Mouse (Mus musculus) liver, postnatal 0 days (tissue): Measurements from ENCODE around the gene Kirrel3. TPM values are rescaled to one million over a fixed set of nuclear protein-coding genes. Genes with fewer than 3 reads are reported as not detected.

Experiments
- ATAC-seq: fragments of 200-750 bp; cut with Nextera tagmentation; 2 replicates; pipeline ENCODE4 v1.8.0; 2017; ENCODE audit warnings: mild to moderate bottlenecking, moderate library complexity
- DNase-seq: peaks from one replicate; pipeline ENCODE4 v3.0.0-alpha.2; 2016
- H3K27ac ChIP-seq: fragments of 300-500 bp; sonication (generic); 2 replicates; pipeline ENCODE4 v1.5.1; 2014; ENCODE audit warnings: antibody characterized with exemption, moderate library complexity, mild to moderate bottlenecking, low read depth
- H3K27me3 ChIP-seq: fragments of 300-500 bp; sonication (generic); 2 replicates; pipeline ENCODE4 v1.6.1; 2014; ENCODE audit warnings: low read length, control low read depth, mixed read lengths; ENCODE audit not compliant: insufficient read depth
- H3K36me3 ChIP-seq: fragments of 300-500 bp; sonication (generic); replicated peaks from 2 replicates; pipeline ENCODE4 v1.6.1; 2014; ENCODE audit warnings: mild to moderate bottlenecking, control low read depth, low read length, moderate library complexity, mixed read lengths; ENCODE audit not compliant: insufficient read depth
- H3K4me1 ChIP-seq: fragments of 300-500 bp; sonication (generic); 2 replicates; pipeline ENCODE4 v1.6.1; 2014; ENCODE audit warnings: antibody characterized with exemption, mild to moderate bottlenecking, control low read depth; ENCODE audit not compliant: insufficient read depth
- H3K4me2 ChIP-seq: fragments of 300-500 bp; sonication (generic); 2 replicates; pipeline ENCODE4 v1.6.1; 2014; ENCODE audit warnings: low read depth, mild to moderate bottlenecking, low read length, moderate library complexity, mixed read lengths
- H3K4me3 ChIP-seq: fragments of 300-500 bp; sonication (generic); 2 replicates; pipeline ENCODE4 v1.5.1; 2014; ENCODE audit warnings: low read depth, low read length
- H3K9ac ChIP-seq: fragments of 300-500 bp; sonication (generic); replicated peaks from 2 replicates; pipeline ENCODE4 v1.6.1; 2014; ENCODE audit warnings: mild to moderate bottlenecking, moderate library complexity
- H3K9me3 ChIP-seq: fragments of 300-500 bp; sonication (generic); 2 replicates; pipeline ENCODE4 v1.6.1; 2016; ENCODE audit warnings: mild to moderate bottlenecking, control low read depth, low read length, mixed read lengths
- CTCF ChIP-seq: sonication (generic); IDR thresholded peaks from 2 replicates; pipeline ENCODE4 v1.5.1; 2016; ENCODE audit warnings: antibody characterized with exemption, low read depth
- EP300 ChIP-seq: IDR thresholded peaks from 2 replicates; pipeline ENCODE4 v1.6.1; 2016; ENCODE audit warnings: antibody characterized with exemption, low read depth, mild to moderate bottlenecking
- WGBS: fragments of 180-500 bp; shearing (Covaris S2); extraction: QIAGEN DNeasy Blood & Tissue Kit; methylation state at CpG from one replicate; pipeline ENCODE4 v1.1.7; 2014; ENCODE audit not compliant: insufficient replicate concordance; 5-methylcytosine and 5-hydroxymethylcytosine counted together
- polyA plus RNA-seq: library from polyadenylated mRNA; unstranded; fragments of >200 nt; fragmentation: Nextera tagmentation; extraction: Ambion mirVana; gene quantifications from 2 replicates; pipeline ENCODE4 v1.2.1, GENCODE M21; 2015

Gene Kirrel3
- polyA plus RNA-seq, 1 experiment from 2014 or later, result 0.07 TPM

GRCm38 (mm10) chr9:34957691-34958090 lies 472.0 kb downstream of the Kirrel3 start:
- Histone ChIP-seq H3K36me3 (no peaks in the 10 kb centered on the region), H3K9ac (no peak overlapping the region), H3K27me3 (no peaks in the 10 kb centered on the region), H3K27ac (no peak overlapping the region), H3K4me1 (no peaks in the 10 kb centered on the region), H3K9me3 (no peaks in the 10 kb centered on the region), H3K4me3 (no peak overlapping the region), H3K4me2 (no peak overlapping the region)
- DNase-seq, result no peak
- no peak for ATAC-seq
- 66% methylated on average over 6 of the region's 6 CpGs for WGBS
- TF ChIP-seq CTCF (no peak), EP300 (no peak)

- Histone ChIP-seq H3K9ac (no peak overlapping the region), H3K27me3 (no peaks in the 10 kb centered on the region), H3K9me3 (no peaks in the 10 kb centered on the region), H3K36me3 (no peaks in the 10 kb centered on the region), H3K4me3 (no peak overlapping the region), H3K4me1 (no peaks in the 10 kb centered on the region), H3K27ac (no peak overlapping the region), H3K4me2 (no peak overlapping the region)
- WGBS, result 69% methylated on average over 5 of the region's 5 CpGs
- TF ChIP-seq EP300 (no peak), CTCF (no peak)
- ATAC-seq (no peak), DNase-seq (no peak)
These were observed 472.6 kb downstream of the Kirrel3 start for GRCm38 (mm10) chr9:34958183-34958830.

GRCm38 (mm10) chr9:34960736-34961135 lies 475.0 kb downstream of the Kirrel3 start:
- ATAC-seq (no peak), DNase-seq (no peak)
- Histone ChIP-seq H3K4me3 (no peak overlapping the region), H3K27me3 (no peaks in the 10 kb centered on the region), H3K36me3 (no peaks in the 10 kb centered on the region), H3K9ac (no peak overlapping the region), H3K27ac (no peak overlapping the region), H3K4me2 (no peak overlapping the region), H3K4me1 (no peaks in the 10 kb centered on the region), H3K9me3 (no peaks in the 10 kb centered on the region)
- TF ChIP-seq CTCF, result no peak
- TF ChIP-seq EP300, result no peak
- WGBS, result 65% methylated on average over 12 of the region's 12 CpGs

- ATAC-seq (no peak), DNase-seq (no peak)
- H3K4me1 ChIP-seq, result no peaks in the 10 kb centered on the region
- no peaks in the 10 kb centered on the region for H3K36me3 ChIP-seq
- H3K4me2 ChIP-seq, result no peak overlapping the region
- H3K9me3 ChIP-seq, result no peaks in the 10 kb centered on the region
- TF ChIP-seq EP300 (no peak), CTCF (no peak)
- WGBS, result 74% methylated on average over 14 of the region's 14 CpGs
- H3K9ac ChIP-seq, result no peak overlapping the region
- H3K4me3 ChIP-seq, result no peak overlapping the region
- no peaks in the 10 kb centered on the region for H3K27me3 ChIP-seq
- no peak overlapping the region for H3K27ac ChIP-seq
These were observed 475.5 kb downstream of the Kirrel3 start for GRCm38 (mm10) chr9:34961171-34961570.

- no peaks in the 10 kb centered on the region for H3K9me3 ChIP-seq
- ATAC-seq, result no peak
- WGBS, result 77% methylated on average over 4 of the region's 4 CpGs
These were observed 476.6 kb downstream of the Kirrel3 start for GRCm38 (mm10) chr9:34962251-34962650.

DNA sequence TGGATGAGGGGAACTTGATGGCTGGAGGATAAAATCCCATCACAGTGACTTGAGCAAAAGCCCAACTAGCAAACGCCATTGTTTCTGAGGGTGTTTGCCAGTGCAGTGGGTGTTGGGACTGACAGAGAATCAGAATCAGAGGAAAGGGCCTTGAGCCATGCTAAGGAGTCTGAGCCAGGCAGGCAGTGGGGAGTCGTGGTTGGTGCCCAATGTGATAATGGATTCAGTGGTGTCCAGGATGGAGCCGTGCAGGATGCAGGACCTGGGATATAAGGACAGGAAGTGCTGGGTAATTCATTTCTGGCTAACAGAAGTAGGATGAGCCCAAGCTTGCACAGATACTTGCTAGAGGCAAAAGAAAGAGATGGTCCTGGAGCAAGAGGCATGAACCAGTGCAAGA lies 477.9 kb downstream of the Kirrel3 start:
- TF ChIP-seq CTCF (no peak), EP300 (no peak)
- ATAC-seq (no peak), DNase-seq (no peak)
- WGBS, result 52% methylated on average over 3 of the region's 3 CpGs
- no peak overlapping the region for H3K9ac ChIP-seq
- H3K9me3 ChIP-seq, result no peaks in the 10 kb centered on the region
- H3K4me3 ChIP-seq, result no peak overlapping the region
- H3K36me3 ChIP-seq, result no peaks in the 10 kb centered on the region
- H3K4me2 ChIP-seq, result no peak overlapping the region
- no peak overlapping the region for H3K27ac ChIP-seq
- H3K27me3 ChIP-seq, result no peaks in the 10 kb centered on the region
- no peaks in the 10 kb centered on the region for H3K4me1 ChIP-seq

More at GRCm38 (mm10) chr9:34962251-34962650, 476.6 kb downstream of the Kirrel3 start:
- DNase-seq, result no peak
- Histone ChIP-seq H3K27me3 (no peaks in the 10 kb centered on the region), H3K4me1 (no peaks in the 10 kb centered on the region), H3K36me3 (no peaks in the 10 kb centered on the region), H3K4me3 (no peak overlapping the region), H3K4me2 (no peak overlapping the region), H3K27ac (no peak overlapping the region), H3K9ac (no peak overlapping the region)
- no peak for TF ChIP-seq EP300
- TF ChIP-seq CTCF, result no peak
